Mouse (Mus musculus) liver, embryonic 16.5 days (tissue): ENCODE results near the gene Lefty2. TPM values are rescaled to one million over a fixed set of nuclear protein-coding genes. Genes with fewer than 3 reads are reported as not detected.
"Not testable (repeated sequence)": the region's sequence is repeated elsewhere in the genome, so short reads cannot be mapped to it uniquely, and the experiment has no call there.

Source experiments
- ATAC-seq: fragments of 200-750 bp; cut with Nextera tagmentation; 2 replicates; pipeline ENCODE4 v1.8.0; 2017; ENCODE audit warnings: low read depth, mild to moderate bottlenecking, moderate number of reproducible peaks, moderate library complexity
- H3K27ac ChIP-seq: fragments of 300-500 bp; sonication (generic); 2 replicates; pipeline ENCODE4 v1.5.1; 2014; ENCODE audit warnings: mild to moderate bottlenecking, low read length
- H3K27me3 ChIP-seq: fragments of 300-500 bp; sonication (generic); 2 replicates; pipeline ENCODE4 v1.6.1; 2014; ENCODE audit warnings: low read depth, low read length, mixed read lengths; ENCODE audit not compliant: control insufficient read depth, insufficient read depth
- H3K36me3 ChIP-seq: fragments of 300-500 bp; sonication (generic); 2 replicates; pipeline ENCODE4 v1.6.1; 2014; ENCODE audit warnings: mild to moderate bottlenecking; ENCODE audit not compliant: control insufficient read depth, insufficient read depth
- H3K4me1 ChIP-seq: fragments of 300-500 bp; sonication (generic); 2 replicates; pipeline ENCODE4 v1.6.1; 2014; ENCODE audit warnings: low read depth, low read length, mixed read lengths; ENCODE audit not compliant: control insufficient read depth
- H3K4me2 ChIP-seq: fragments of 300-500 bp; sonication (generic); 2 replicates; pipeline ENCODE4 v1.6.1; 2014; ENCODE audit warnings: low read depth, low read length, mixed read lengths
- H3K4me3 ChIP-seq: fragments of 300-500 bp; sonication (generic); 2 replicates; pipeline ENCODE4 v1.5.1; 2014; ENCODE audit warnings: low read depth, mild to moderate bottlenecking, low read length
- H3K9ac ChIP-seq: fragments of 300-500 bp; sonication (generic); 2 replicates; pipeline ENCODE4 v1.6.1; 2014; ENCODE audit warnings: low read depth, low read length
- H3K9me3 ChIP-seq: fragments of 300-500 bp; sonication (generic); replicated peaks from 2 replicates; pipeline ENCODE4 v1.6.1; 2016; ENCODE audit warnings: low read length; ENCODE audit not compliant: control insufficient read depth
- WGBS: fragments of 180-500 bp; shearing (Covaris S2); extraction: QIAGEN DNeasy Blood & Tissue Kit; methylation state at CpG from one replicate; pipeline ENCODE4 v1.1.7; 2014; ENCODE audit not compliant: insufficient replicate concordance; 5-methylcytosine and 5-hydroxymethylcytosine counted together
- polyA plus RNA-seq: library from polyadenylated mRNA; unstranded; fragments of >200 nt; fragmentation: Nextera tagmentation; extraction: Ambion mirVana; gene quantifications from 2 replicates; pipeline ENCODE4 v1.2.1, GENCODE M21; 2015

Gene Lefty2
- polyA plus RNA-seq, 1 experiment from 2014 or later, result not detected

GRCm38 (mm10) chr1:180888556-180889042, 4.3 kb upstream of the Lefty2 start:
- no peak overlapping the region for H3K4me3 ChIP-seq
- peak overlapping the region; percentile 22; the same call in 1 of the 2 replicates for H3K4me2 ChIP-seq
- H3K36me3 ChIP-seq, result no peaks in the 10 kb centered on the region
- no peak overlapping the region for H3K9ac ChIP-seq
- no peak overlapping the region; the same call in 1 of the 2 replicates for H3K27ac ChIP-seq
- peak; percentile 45 for ATAC-seq
- H3K27me3 ChIP-seq, result peaks cover 14% of the 10 kb centered on the region
- no peaks in the 10 kb centered on the region for H3K9me3 ChIP-seq
- H3K4me1 ChIP-seq, result peaks cover 6% of the 10 kb centered on the region
- 11% methylated on average over 13 of the region's 13 CpGs for WGBS

- Histone ChIP-seq H3K9me3 (no peaks in the 10 kb centered on the region), H3K4me1 (peaks cover 6% of the 10 kb centered on the region), H3K36me3 (no peaks in the 10 kb centered on the region), H3K4me2 (peak overlapping the region; percentile 22; the same call in 1 of the 2 replicates), H3K9ac (no peak overlapping the region), H3K27me3 (peaks cover 19% of the 10 kb centered on the region), H3K27ac (no peak overlapping the region), H3K4me3 (no peak overlapping the region)
- WGBS, result 49% methylated on average over 7 of the region's 7 CpGs
- no peak for ATAC-seq
Measured at GRCm38 (mm10) chr1:180889172-180889571, 3.7 kb upstream of the Lefty2 start.

- no peak overlapping the region for H3K9ac ChIP-seq
- WGBS, result 30% methylated on average over 6 of the region's 6 CpGs
- no peaks in the 10 kb centered on the region for H3K36me3 ChIP-seq
Measured at GRCm38 (mm10) chr1:180889841-180890240, 3.1 kb upstream of the Lefty2 start.

GRCm38 (mm10) chr1:180894088-180894987, 1.4 kb downstream of the Lefty2 start:
- H3K36me3 ChIP-seq, H3K27ac ChIP-seq, H3K4me3 ChIP-seq, H3K4me2 ChIP-seq, H3K9me3 ChIP-seq, ATAC-seq, H3K4me1 ChIP-seq, H3K9ac ChIP-seq: not testable (repeated sequence)
- H3K27me3 ChIP-seq, result peaks cover 31% of the 10 kb centered on the region
- 10% methylated on average over 44 of the region's 51 CpGs for WGBS

More at GRCm38 (mm10) chr1:180889841-180890240, 3.1 kb upstream of the Lefty2 start:
- no peak overlapping the region for H3K4me2 ChIP-seq
- no peak overlapping the region for H3K4me3 ChIP-seq
- peaks cover 6% of the 10 kb centered on the region for H3K4me1 ChIP-seq
- H3K27me3 ChIP-seq, result peaks cover 26% of the 10 kb centered on the region
- no peak overlapping the region for H3K27ac ChIP-seq
- no peak for ATAC-seq
- no peaks in the 10 kb centered on the region for H3K9me3 ChIP-seq

GRCm38 (mm10) chr1:180901107-180901506, 8.2 kb downstream of the Lefty2 start:
- Histone ChIP-seq H3K4me3 (no peak overlapping the region), H3K9ac (no peak overlapping the region), H3K9me3 (no peaks in the 10 kb centered on the region), H3K27me3 (no peaks in the 10 kb centered on the region), H3K4me2 (no peak overlapping the region), H3K36me3 (peaks cover 6% of the 10 kb centered on the region), H3K4me1 (peaks cover 39% of the 10 kb centered on the region), H3K27ac (no peak overlapping the region)
- 2% methylated on average over 4 of the region's 4 CpGs for WGBS
- no peak for ATAC-seq

DNA sequence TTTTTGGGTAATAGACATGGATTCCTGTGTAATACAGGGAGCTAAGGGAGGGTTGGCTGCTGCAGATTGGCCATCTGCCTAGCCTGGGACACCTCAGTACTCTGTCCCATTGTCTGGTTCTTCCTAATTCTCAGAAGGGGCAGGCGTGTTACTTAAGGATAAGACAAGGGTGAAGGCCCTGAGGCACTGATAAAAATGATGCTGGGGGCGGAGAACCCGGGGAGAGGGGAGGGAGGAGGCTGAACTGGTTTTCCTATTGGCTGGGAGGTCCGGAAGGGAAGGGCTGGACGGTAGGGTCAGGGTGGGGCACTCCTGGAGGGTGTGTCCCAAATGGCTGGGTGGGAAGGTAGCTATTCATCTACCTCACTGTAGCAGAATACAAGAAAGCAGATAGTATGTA, 10.0 kb downstream of the Lefty2 start:
- ATAC-seq, result peak; percentile 88
- Histone ChIP-seq H3K4me1 (peaks cover 50% of the 10 kb centered on the region), H3K27me3 (no peaks in the 10 kb centered on the region), H3K36me3 (peaks cover 24% of the 10 kb centered on the region), H3K4me3 (peak overlapping the region; percentile 96), H3K9me3 (no peaks in the 10 kb centered on the region), H3K9ac (no peak overlapping the region; the same call in 1 of the 2 replicates), H3K27ac (peak overlapping the region; percentile 99), H3K4me2 (peak overlapping the region; percentile 97)
- WGBS, result 14% methylated on average over 5 of the region's 5 CpGs

GRCm38 (mm10) chr1:180903666-180904038, 10.7 kb downstream of the Lefty2 start:
- WGBS, result 22% methylated on average over 10 of the region's 10 CpGs
- no peaks in the 10 kb centered on the region for H3K27me3 ChIP-seq
- H3K4me1 ChIP-seq, result peaks cover 52% of the 10 kb centered on the region
- H3K9ac ChIP-seq, result peak overlapping the region; percentile 95
- H3K4me3 ChIP-seq, result peak overlapping the region; percentile 96
- H3K4me2 ChIP-seq, result peak overlapping the region; percentile 97
- H3K36me3 ChIP-seq, result peaks cover 27% of the 10 kb centered on the region
- H3K27ac ChIP-seq, result peak overlapping the region; percentile 99
- no peak for ATAC-seq
- no peaks in the 10 kb centered on the region for H3K9me3 ChIP-seq

DNA sequence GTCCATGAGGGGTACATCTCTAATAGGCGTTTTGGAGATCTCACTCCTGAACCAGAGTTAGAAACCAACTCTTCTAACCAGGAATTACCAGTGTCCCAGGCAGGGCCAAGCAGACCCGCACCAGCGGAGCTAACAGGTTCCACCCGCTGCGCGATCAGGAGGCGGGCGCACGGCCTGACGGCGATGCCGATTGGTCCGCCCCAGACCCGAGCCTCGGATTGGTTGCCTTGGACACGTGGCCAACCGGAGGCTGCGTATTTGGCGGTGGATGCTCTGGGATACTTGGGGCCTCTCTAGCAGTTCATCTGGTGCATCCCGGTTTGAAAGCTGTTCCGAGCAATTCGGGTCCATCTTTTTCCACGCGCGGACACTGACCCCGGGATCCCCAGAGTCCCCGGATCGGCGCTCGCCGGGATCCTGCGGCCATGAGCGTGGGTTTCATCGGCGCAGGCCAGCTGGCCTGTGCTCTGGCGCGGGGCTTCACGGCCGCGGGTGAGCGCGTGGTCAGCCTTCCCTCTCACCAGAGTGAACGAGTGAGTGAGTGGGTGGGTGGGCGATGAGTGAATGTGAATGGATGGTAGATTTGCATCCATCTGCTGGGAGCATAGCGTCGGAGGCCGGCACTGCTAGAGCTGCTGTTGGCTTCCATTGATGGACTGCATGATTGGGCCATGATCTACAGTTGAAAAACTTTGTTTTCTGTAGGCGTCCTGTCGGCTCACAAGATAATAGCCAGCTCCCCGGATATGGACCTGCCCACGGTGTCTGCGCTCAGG, 11.3 kb downstream of the Lefty2 start, which contains the start of gene Pycr2:
Gene Pycr2 (plus strand): TSS at position 255 of the 776 bp plus-strand sequence.
- peaks cover 52% of the 10 kb centered on the region for H3K4me1 ChIP-seq
- under 1% methylated on average over 52 of the region's 52 CpGs for WGBS
- H3K27me3 ChIP-seq, result no peaks in the 10 kb centered on the region
- ATAC-seq, result peak; percentile 82
- peak within 1 kb of the TSS; percentile 99 for H3K27ac ChIP-seq
- peak within 1 kb of the TSS; percentile 97 for H3K4me2 ChIP-seq
- H3K36me3 ChIP-seq, result peaks cover 27% of the 10 kb centered on the region
- H3K4me3 ChIP-seq, result peak within 1 kb of the TSS; percentile 96
- peak within 1 kb of the TSS; percentile 95 for H3K9ac ChIP-seq
- H3K9me3 ChIP-seq, result no peaks in the 10 kb centered on the region
